ENCODE assay signal across 35 mouse cellular contexts in genomic region chr13:99207214-99207613, GRCm38 (mm10).
"Had no signal": no experiment of that assay in that cellular context is flagged by ENCODE, and none has a peak within 500 bp of the region (broad histone marks: within the 10 kb centered on the region; RNA-seq: fewer than 3 reads in every experiment).

No protein-coding gene starts in this region.

- H3K4me3 ChIP-seq: heart, embryonic 12.5 days; heart, embryonic 13.5 days; heart, embryonic 15.5 days; hindbrain, embryonic 10.5 days; hindbrain, embryonic 12.5 days; hindbrain, embryonic 13.5 days; hindbrain, embryonic 15.5 days; intestine, embryonic 15.5 days; kidney, embryonic 15.5 days; layer of hippocampus, adult 2 months; left cerebral cortex, adult 2 months had no signal

- H3K9ac ChIP-seq: heart, embryonic 12.5 days; heart, embryonic 13.5 days; heart, embryonic 15.5 days; hindbrain, embryonic 12.5 days; hindbrain, embryonic 13.5 days; hindbrain, embryonic 14.5 days; hindbrain, embryonic 15.5 days; intestine, embryonic 15.5 days; kidney, embryonic 15.5 days had no signal

- DNase-seq: heart, postnatal 10 days; heart, postnatal 14 days; heart, postnatal 36 days; heart, postnatal 4 days; kidney, adult 11 months; kidney, adult 18-20 months; kidney, adult 2 months; kidney, adult 8-10 months; kidney, adult 9 months; kidney, postnatal 10 days; kidney, postnatal 14 days; kidney, postnatal 25 days; kidney, postnatal 36 days; kidney, postnatal 4 days; layer of hippocampus, adult 9-11 months; layer of hippocampus, postnatal 36 days had no signal

- H3K27me3 ChIP-seq: heart, embryonic 12.5 days; heart, embryonic 13.5 days; heart, embryonic 15.5 days; hindbrain, embryonic 12.5 days; hindbrain, embryonic 13.5 days; hindbrain, embryonic 15.5 days; intestine, embryonic 15.5 days; kidney, embryonic 15.5 days had no signal

- H3K9me3 ChIP-seq: heart, embryonic 12.5 days; heart, embryonic 13.5 days; heart, embryonic 15.5 days; hindbrain, embryonic 10.5 days; hindbrain, embryonic 12.5 days; hindbrain, embryonic 13.5 days; hindbrain, embryonic 15.5 days; intestine, embryonic 15.5 days; kidney, embryonic 15.5 days had no signal

- H3K27ac ChIP-seq: heart, embryonic 13.5 days; heart, embryonic 15.5 days; hindbrain, embryonic 10.5 days; hindbrain, embryonic 12.5 days; hindbrain, embryonic 13.5 days; hindbrain, embryonic 14.5 days; hindbrain, embryonic 15.5 days; hindbrain, postnatal 0 days; intestine, embryonic 15.5 days; kidney, embryonic 15.5 days; kidney, postnatal 0 days; layer of hippocampus, adult 2 months; left cerebral cortex, adult 2 months had no signal

- ATAC-seq: hindbrain, embryonic 16.5 days; hindbrain, postnatal 0 days; inflammation-experienced regulatory T-cells, adult 6 months; intestine, embryonic 15.5 days; intestine, embryonic 16.5 days; intestine, postnatal 0 days had no signal

- H3K4me1 ChIP-seq: hindbrain, embryonic 12.5 days; hindbrain, embryonic 15.5 days; intestine, embryonic 15.5 days had no signal

- H3K36me3 ChIP-seq: heart, embryonic 12.5 days; heart, embryonic 13.5 days; heart, embryonic 15.5 days; hindbrain, embryonic 10.5 days; hindbrain, embryonic 12.5 days; hindbrain, embryonic 13.5 days; hindbrain, embryonic 15.5 days; intestine, embryonic 15.5 days; kidney, embryonic 15.5 days had no signal

- H3K4me2 ChIP-seq: heart, embryonic 11.5 days; heart, embryonic 12.5 days; heart, embryonic 13.5 days; heart, embryonic 15.5 days; hindbrain, embryonic 12.5 days; hindbrain, embryonic 13.5 days; hindbrain, embryonic 14.5 days; hindbrain, embryonic 15.5 days; intestine, embryonic 15.5 days; kidney, embryonic 15.5 days had no signal
